Mouse (Mus musculus) mouse embryonic stem cell (cell line): ENCODE data around the gene Raf1.

Source experiments
- in situ Hi-C, 2 experiments: fragments of 300-500 bp; cut with MboI; formaldehyde crosslinking; loops; 1 replicate in 1 of 2; 3 replicates in 1 of 2; pipeline ENCODE4 v1.14.3; 2019 to 2020; ENCODE audit warnings: low sequenced_read_pairs in 2 of 2, low pct_unique_long_range_greater_than_20kb in 1 of 2, mixed read lengths in 1 of 2; ENCODE audit not compliant: unreplicated experiment in 1 of 2

The Raf1 gene

DNA sequence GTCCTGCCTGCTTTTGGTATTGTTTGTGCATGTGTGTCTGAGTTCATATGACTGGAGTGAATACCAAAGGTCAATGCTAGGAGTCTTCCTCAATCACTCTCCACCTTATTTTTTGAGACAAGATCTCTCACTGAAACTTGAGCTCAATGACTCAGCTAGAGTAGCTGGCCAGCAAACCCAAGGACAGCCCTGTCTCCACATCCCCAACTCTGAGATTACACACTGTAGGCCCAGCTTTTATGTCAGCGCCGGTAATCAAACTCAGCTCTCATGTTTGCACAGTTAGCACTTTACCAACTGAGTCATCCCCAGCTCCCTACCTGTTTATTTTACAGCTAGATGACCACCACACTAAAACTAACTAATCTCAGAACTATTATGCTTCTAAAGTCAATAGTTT, 42.4 kb downstream of the Raf1 start:
- in situ Hi-C loops: no loop called here

DNA sequence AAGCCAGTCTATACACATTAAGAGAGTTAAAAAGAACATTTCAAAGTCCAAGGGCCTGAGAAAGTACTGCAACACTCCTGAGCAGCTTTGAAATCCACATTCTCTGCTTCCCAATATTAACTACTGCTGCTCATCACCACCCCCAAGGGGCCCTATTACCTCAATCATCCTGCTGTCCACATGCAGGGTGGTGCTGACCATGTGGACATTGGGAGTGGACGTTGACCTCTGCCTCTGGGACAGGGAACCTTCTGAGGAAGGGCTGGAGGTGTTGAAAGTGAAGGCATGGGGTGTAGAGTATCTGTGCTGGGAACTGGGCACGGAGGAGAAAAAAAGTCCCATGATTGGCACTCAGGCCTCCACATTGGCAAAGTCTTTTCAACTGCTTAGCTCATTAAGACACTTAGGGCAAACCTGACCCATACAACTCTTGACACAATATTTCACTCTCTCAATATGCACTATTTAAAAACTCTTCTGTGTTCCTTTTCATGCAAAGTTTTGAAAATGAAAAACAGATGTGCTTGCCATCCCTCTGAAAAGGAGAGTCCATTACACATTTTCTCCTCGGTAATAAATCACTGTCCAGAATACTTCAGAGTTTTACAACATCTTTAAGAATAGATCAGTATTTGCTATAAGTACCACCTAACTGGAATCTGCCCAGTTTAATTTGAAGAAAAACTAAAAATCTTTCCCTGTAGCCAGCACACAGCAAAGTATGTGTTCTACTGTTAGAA, 45.2 kb downstream of the Raf1 start:
- in situ Hi-C loops: no loop called here

DNA sequence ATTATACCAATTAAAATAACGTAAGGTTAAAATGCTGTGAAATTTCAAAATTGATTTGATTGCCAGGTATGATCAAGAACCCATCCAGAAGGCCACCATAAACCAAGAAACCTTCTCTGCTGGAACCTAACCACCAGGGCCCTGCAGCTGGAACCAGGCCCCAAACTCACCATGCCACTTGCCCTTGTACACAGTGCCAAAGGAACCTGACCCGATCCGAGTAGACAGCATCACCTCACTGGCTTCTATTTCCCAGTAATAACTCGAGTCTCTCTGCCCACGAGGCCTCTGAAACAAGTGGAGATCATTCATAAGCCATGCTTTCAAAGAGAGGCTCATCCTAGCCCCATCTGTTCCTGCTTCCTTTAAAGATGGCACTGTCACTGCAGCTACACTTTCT, 50.3 kb downstream of the Raf1 start:
- in situ Hi-C loops: loop anchor here in 1 of 2 experiments (10.0 kb wide), 1 partner anchor 159 kb away; no protein-coding TSS in a partner anchor

DNA sequence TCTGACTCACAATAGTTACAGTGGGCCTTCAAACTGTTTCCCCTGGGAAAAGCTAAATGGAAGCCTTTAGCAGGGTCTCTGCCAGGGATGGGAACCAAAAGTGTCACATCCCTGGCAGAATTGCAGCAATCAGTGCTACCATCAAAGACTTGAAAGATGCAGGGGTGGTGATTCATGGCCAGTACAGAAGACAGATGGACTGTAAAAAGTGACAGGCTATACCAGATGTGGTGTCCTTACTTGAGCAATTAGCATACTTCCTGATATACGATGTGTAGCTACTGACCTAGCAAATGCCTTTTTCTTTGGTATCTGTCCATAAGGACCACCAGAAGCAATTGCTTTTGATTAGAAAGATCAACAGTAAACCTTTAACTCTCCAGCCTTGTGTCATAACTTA, 55.5 kb downstream of the Raf1 start:
- in situ Hi-C loops: loop anchor here in 1 of 2 experiments (10.0 kb wide), 1 partner anchor 164 kb away; no protein-coding TSS in a partner anchor

DNA sequence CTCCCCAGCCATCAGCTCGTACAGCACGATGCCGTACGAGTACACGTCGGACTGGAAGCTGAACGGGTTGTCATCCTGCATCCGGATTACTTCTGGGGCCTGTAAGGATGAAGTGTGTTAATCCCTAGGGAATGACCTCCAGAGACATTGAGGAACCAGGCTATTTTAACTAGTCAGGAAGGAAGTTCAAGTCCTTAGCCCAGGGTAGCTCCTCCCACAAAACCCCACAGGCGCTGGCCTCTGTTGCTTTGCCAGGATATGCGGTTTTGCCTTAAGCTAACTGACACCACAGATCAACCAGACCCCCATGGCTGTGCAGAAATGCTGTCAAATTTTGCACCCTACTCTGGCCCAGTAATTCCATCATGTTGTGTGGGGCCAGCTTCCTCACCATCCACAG, 56.6 kb downstream of the Raf1 start:
- in situ Hi-C loops: loop anchor here (10.0 kb wide), 3 partner anchors 45 to 165 kb away; partner anchors contain the start of gene Tmem40 (in 1 of the 2)

DNA sequence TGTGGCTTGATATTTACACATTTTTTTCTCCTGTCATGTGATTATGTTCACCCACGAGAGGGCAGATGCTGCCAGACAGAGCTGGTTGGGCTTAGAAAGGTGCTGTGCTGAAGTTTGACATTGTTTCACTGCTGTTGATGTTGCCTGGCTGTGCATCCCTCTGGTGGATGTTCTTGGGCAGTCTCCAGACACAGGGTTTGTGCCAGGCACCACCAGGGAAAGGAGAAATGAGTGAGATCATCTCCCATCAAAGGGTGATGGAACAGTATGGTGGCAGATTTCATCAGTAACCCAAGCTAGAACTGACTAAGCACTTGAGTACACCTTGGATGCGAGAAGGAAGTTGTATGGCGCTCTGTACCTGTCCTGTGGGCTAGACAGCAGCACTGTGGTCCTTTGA, 60.5 kb downstream of the Raf1 start:
- in situ Hi-C loops: loop anchor here (10.0 kb wide), 2 partner anchors 49 to 149 kb away; partner anchors contain the start of gene Tmem40 (in 1 of the 2)

DNA sequence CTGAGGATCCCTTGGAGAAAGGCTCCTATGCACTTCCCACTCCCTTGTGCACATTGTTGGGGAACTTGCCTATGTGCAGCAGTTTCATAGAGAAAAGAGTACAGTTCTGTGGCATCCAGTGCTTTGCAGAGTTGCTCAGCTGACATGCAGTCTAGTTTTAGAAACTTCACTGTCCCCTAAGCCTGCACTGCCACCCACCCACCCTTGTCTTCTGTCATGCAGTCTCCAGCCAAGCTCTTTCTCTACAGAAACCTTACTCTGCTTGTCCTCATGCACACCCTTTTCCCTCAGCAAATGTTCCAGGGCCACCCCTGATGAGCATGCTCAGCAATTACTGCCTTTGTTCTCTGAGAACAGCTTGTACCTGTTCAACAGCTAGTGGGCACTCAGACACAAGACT, 62.6 kb downstream of the Raf1 start:
- in situ Hi-C loops: loop anchor here (10.0 kb wide), 2 partner anchors 51 to 151 kb away; partner anchors contain the start of gene Tmem40 (in 1 of the 2)

DNA sequence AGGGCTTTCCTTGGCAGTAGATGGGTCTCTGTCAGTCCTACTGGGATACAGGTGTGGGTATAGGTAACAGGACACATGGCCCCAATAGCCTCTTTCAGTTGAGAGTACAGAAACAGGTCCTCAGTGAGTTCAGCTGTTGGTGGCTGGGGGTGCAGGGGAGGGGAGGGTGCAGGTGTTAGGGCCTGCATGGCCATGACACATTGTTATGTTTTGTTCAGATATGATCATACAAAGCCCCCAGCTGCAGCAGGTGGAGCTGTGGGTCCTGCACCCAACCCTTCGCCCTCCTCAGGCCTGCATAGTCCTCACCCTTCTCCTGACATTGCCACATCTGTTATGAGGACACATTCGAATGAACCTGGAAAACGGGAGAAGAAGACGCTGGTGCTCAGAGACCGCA, 66.1 kb downstream of the Raf1 start:
- in situ Hi-C loops: loop anchor here (10.0 kb wide), 2 partner anchors 54 to 154 kb away; partner anchors contain the start of gene Tmem40 (in 1 of the 2)

DNA sequence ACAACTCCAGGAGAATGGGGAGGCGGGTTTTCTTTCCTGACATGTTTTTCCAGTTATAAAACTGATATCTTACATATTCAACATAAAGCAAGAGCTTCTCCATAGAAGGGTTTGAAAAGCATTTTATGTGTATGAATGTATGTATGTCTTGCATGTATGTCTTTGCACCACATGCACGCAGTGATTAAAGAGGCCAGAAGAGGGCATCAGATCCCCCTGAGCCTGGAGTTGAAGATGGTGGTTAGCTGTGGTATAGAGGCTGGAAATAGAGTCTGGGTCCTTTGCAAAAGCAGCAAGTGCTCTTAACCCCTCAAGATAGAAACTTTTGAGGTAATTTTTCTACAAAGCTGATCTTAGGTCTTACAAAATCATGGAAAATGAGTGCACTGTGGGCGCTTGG, 67.3 kb downstream of the Raf1 start:
- in situ Hi-C loops: no loop called here

DNA sequence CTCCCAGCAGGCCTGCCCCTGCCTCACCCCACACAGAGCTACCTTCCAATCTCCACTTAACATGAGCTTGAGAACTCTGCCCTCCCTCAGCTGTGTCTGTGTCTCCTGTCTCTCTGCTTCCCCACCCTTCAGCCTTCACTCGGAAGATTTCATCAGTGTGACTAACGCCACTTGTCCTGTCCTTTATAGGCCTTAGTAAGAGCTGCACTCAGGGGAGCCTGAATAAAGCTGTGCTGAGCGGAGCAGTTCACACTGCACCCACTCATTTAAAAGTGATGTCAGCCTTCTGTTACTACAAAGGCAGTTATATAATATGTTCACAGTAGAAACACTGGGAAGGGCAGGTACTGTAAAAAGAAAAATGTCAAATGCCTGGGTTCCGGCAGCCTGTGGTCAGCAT, 69.0 kb downstream of the Raf1 start:
- in situ Hi-C loops: no loop called here

DNA sequence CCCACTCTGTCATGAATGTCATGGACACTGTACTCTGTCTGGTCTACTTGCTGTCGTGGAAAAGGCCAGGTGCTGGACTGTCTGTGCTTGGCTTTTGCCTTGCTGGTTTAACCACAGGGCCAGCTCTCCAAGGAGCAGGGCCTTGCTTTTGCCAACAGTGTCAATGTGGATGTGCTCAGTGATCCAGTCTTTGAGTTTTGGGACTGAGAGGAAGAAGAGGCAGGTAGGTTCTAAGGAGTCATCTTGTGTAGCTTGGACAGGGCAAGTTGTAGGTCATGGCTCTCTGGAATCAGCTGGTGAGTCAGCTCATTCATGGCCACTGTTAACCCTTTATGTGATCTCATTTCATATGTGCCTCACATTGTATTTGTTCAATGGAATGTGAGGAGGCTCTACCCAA, 70.0 kb downstream of the Raf1 start:
- in situ Hi-C loops: no loop called here

DNA sequence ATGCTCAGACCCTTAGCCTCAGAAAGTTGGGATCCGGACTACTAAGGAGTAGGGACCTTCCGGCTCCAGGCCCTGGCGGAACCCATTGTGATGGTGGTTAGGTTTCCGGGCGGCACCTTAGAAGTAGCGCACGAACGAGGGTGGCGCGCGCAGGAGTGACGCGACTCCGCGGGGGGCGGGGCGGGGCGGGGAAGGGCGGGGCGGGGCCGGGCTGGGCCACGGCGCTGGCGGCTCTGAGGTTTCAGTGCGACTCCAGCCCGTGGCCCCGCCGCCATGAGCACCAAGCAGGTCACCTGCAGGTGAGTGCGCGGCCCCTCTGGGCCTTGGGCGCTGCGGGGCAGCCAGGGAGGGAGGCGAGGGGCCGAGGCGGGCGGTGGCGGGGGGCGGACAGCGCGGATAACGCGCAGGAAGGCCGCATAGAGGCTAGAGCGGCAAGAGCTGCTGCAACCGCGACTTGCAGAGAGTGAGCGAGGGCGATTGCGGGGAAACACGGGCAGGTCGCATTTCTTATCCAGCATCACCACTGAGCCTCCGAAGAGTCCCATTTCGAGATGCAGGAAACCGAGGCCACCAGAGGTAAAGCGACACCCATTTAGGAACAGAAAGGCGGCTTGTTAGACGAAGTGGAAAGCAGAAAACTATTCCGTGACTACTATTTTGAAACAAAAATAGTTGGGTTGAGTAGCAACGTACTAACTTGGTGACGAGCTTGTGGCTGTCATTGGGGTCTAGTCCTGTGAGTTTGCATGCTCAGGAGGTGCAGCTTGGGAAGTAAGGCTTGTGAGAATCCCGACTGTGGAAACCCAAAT, 74.5 kb downstream of the Raf1 start, which contains the start of gene Mkrn2:
TSS of gene Mkrn2 (plus strand) at position 188 of the 809 bp plus-strand sequence.
- in situ Hi-C loops: no loop called here

DNA sequence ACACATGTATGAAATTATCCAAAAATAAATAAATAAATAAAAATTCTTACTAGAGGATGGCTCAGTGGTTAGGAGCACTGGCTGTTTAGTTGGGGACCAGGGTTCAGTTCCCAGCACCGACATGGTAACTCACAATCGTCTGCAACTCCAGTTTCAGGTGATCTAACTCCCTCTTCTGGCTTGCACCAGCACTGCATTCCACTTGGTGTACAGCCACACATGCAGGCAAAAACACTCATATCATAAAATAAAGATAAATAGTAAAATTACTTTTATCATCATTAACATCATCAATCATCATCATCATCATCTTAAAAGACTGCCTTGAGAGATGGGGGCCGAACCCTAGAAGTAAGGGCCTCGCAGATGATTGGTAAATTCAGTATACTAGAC, 75.1 kb downstream of the Raf1 start:
- in situ Hi-C loops: no loop called here

DNA sequence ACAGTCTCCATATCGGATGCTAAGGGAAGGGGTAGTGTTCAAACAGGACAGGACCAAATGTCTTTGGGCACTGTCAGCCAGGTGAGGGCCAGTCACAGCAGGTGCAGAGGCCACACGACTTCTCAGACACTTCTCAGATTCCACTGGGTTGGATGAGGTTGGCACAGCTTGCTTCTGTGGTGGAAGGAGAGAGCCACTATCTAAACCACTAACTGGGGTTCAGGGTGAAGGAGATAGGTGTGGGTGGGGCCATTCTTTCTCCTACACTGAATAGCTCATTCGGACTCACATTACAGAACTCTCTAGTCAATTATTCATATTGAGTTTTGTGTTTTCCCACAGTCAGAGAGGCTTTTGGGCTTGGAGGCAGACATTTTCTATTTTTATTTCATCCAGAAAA, 80.8 kb downstream of the Raf1 start:
- in situ Hi-C loops: no loop called here

DNA sequence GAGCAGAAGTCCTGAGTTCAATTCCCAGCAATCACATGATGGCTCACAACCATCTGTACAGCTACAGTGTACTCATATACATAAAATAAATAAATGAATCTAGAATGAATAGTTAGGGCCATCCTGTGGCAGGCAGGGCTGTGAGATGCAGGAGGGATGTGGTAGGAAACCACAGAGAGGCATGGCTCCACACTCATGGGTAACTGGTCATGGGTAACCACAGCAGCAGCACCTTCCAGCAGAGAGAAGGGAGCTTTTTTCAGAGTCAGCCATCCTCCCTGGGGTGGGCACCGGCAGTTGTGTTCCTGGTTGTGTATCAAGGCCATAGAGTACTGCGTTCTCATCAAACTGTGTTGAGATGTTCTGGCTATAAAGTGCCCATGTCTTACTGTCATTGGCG, 82.0 kb downstream of the Raf1 start:
- in situ Hi-C loops: no loop called here

DNA sequence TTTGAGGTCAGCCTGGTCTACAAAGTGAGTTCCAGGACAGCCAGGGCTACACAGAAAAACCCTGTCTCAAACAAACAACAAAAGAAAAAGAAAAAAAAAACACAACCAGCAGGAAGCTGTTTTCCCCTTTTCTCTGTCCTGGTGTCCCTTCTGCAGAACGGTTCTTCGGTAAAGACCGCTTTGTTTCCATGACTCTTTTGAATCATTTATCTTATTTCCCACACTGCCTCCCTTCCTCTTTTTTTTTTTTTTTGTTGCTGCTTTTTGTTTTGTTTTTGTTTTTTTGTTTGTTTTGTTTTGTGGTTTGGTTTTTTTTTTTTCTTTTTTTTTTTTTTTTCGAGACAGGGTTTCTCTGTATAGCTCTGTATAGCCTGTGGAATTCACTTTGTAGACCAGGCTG, 83.2 kb downstream of the Raf1 start:
- in situ Hi-C loops: no loop called here

DNA sequence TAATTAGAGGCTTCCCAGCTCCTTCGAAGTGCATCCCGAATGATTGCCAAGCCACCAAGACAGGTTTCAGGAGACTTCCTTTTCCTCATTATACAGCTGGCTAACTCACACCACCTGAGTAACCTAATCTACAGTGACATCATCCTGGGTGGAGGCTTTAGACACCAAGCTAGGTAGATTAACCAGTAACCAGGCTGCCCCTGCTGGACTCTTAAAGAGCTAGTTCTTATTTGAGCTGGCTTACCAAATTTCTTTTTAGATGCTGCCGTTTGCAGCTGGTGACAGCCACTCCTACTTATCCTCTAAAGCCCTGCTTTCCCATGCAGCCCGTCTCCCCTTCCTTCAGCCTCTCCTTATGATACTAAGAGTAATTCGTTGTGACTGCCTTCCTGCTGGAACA, 84.0 kb downstream of the Raf1 start, which contains the start of gene Mkrn2os:
TSS of gene Mkrn2os (minus strand) at position 119 of the 400 bp plus-strand sequence.
- in situ Hi-C loops: no loop called here

DNA sequence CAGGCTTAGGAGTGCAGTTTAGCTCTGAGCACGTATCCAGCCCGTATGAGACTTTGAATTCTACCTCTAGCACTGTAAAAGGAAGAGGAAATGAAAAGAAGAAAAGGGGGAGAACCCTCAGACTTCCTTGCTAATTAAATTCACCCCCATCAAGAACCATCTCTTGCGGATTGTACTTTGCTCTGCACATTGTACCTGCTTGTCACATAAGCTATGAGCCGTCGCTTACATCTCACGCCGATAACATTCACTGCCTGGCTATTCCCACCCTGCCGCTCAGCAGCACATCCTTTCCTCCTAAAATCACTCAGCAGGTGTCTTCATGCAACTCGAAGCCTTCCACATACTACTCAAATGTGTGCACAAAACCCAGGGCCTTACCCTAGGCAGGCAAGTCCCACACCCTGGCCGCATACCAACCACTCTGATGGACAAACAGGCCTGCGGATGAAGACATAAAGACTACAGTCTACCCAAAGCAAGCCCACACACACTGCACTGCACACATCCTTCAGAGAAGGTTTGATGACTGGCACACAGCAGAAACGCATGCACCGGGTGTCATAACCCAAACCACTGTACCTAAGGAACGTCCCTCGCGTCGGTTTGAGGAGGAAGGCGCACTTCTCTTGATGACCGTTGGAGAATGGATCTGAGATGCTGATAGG, 84.6 kb downstream of the Raf1 start:
- in situ Hi-C loops: no loop called here

DNA sequence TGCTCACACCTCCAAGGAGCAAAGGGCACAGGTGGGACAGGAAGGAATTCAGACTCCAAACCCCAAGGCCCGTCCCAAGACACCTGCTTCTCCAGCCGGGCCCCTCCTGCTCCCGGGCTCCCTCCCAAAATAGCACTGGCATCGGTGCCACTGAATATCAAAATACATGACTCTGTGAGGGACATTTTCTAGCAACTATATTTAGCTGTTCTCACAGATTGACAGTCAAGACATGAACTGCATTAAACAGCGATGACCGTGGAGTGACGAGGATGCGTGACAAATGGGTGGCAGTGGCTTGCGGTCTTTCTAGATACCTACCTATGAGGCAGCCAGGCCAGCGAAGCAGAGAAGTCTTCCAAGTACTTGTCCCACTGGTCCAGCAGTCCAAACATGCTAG, 90.1 kb downstream of the Raf1 start:
- in situ Hi-C loops: no loop called here
